Mouse (Mus musculus) frontal cortex, postnatal 36 days (tissue): ENCODE results near the gene Epha1.

Experiments used
- DNase-seq, 2 experiments: peaks; one replicate each; pipeline ENCODE4 v3.0.0; 2022; ENCODE audit warnings: low spot score in 2 of 2

Epha1 gene

GRCm38 (mm10) chr6:42373669-42374430 lies 782 bp upstream of the Epha1 start:
- no peak for DNase-seq

GRCm38 (mm10) chr6:42372421-42372815 lies 650 bp downstream of the Epha1 start:
- no peak for DNase-seq

GRCm38 (mm10) chr6:42372001-42372400 lies 1.1 kb downstream of the Epha1 start:
- DNase-seq: no peak

GRCm38 (mm10) chr6:42370630-42371363 lies 2.3 kb downstream of the Epha1 start:
- no peak for DNase-seq

GRCm38 (mm10) chr6:42369870-42370269 lies 3.2 kb downstream of the Epha1 start:
- DNase-seq: no peak

GRCm38 (mm10) chr6:42365215-42365614 lies 7.9 kb downstream of the Epha1 start:
- no peak for DNase-seq

- DNase-seq: no peak
These were observed 8.5 kb downstream of the Epha1 start for GRCm38 (mm10) chr6:42364607-42365006.

- no peak for DNase-seq
These were observed 9.0 kb downstream of the Epha1 start for GRCm38 (mm10) chr6:42364066-42364465.

GRCm38 (mm10) chr6:42362974-42363373 lies 10.1 kb downstream of the Epha1 start:
- DNase-seq: no peak

- no peak for DNase-seq
These were observed 10.6 kb downstream of the Epha1 start for GRCm38 (mm10) chr6:42362497-42362896.

- DNase-seq: no peak
These were observed 11.0 kb downstream of the Epha1 start for GRCm38 (mm10) chr6:42362074-42362473.

- no peak for DNase-seq
These were observed 11.8 kb downstream of the Epha1 start for GRCm38 (mm10) chr6:42361041-42361895.

GRCm38 (mm10) chr6:42360231-42360840 lies 12.7 kb downstream of the Epha1 start:
- no peak for DNase-seq

- no peak for DNase-seq
These were observed 13.5 kb downstream of the Epha1 start for GRCm38 (mm10) chr6:42359364-42360147.

- no peak for DNase-seq
These were observed 14.2 kb downstream of the Epha1 start for GRCm38 (mm10) chr6:42358901-42359300.

- no peak for DNase-seq
These were observed 15.2 kb downstream of the Epha1 start for GRCm38 (mm10) chr6:42357901-42358300.

- no peak for DNase-seq
These were observed 16.2 kb downstream of the Epha1 start for GRCm38 (mm10) chr6:42356913-42357312.

GRCm38 (mm10) chr6:42355794-42356600 lies 17.1 kb downstream of the Epha1 start:
- DNase-seq: no peak

- no peak for DNase-seq
These were observed 17.7 kb downstream of the Epha1 start for GRCm38 (mm10) chr6:42355366-42355765.
